Mouse (Mus musculus) cerebellum, postnatal 10 days (tissue): ENCODE data around the gene Gm28308.

Experiments used
- DNase-seq, 2 experiments: peaks; one replicate each; pipeline ENCODE4 v3.0.0; 2021; ENCODE audit warnings: mixed read lengths in 2 of 2

The Gm28308 gene

GRCm38 (mm10) chr6:52152226-52153193, 60.6 kb downstream of the Gm28308 start:
- peak; percentile 12 to 38 for DNase-seq

GRCm38 (mm10) chr6:52151571-52151970, 61.6 kb downstream of the Gm28308 start:
- peak in 1 of 2 experiments; percentile 48 for DNase-seq

- peak in 1 of 2 experiments; percentile 17 for DNase-seq
Measured at GRCm38 (mm10) chr6:52150401-52150966, 62.7 kb downstream of the Gm28308 start.

- DNase-seq = no peak
Measured at GRCm38 (mm10) chr6:52139115-52139514, 74.0 kb downstream of the Gm28308 start.

- DNase-seq = no peak
Measured at GRCm38 (mm10) chr6:52138576-52138975, 74.6 kb downstream of the Gm28308 start.

- no peak for DNase-seq
Measured at GRCm38 (mm10) chr6:52137841-52138535, 75.2 kb downstream of the Gm28308 start.

- no peak for DNase-seq
Measured at GRCm38 (mm10) chr6:52123673-52124072, 89.5 kb downstream of the Gm28308 start.

- no peak for DNase-seq
Measured at GRCm38 (mm10) chr6:52121173-52121572, 92.0 kb downstream of the Gm28308 start.

- DNase-seq = peak in 1 of 2 experiments; percentile 12
Measured at GRCm38 (mm10) chr6:52118903-52119635, 94.1 kb downstream of the Gm28308 start.

- DNase-seq = no peak
Measured at GRCm38 (mm10) chr6:52115899-52116298, 97.2 kb downstream of the Gm28308 start.
